22 mouse cellular contexts compared by ENCODE assay signal in the genomic region with DNA sequence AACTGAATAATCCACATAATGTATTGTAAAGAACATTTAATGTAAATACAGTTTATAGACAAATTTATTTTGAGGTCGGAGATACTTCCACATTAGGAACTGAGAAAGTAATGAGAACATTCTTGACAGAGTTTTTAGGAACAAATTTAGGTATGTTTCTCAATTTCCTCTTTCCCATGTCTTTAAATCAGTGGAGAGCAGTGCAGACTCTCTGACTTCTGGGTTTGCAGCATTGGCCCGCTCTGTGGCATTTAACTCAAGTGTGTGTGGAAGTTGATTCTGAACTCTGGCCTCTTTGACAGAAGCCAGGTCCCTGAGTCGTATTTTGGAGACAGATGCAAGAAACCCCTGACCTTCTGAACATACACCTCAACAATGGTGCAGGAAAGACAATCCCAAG. TPM values are rescaled to one million over a fixed set of nuclear protein-coding genes. Genes with fewer than 3 reads are reported as not detected.
DNase-seq lines count a peak whose midpoint lies in the region; ATAC-seq lines count a peak whose summit lies in the region.
"Had no signal": no experiment of that assay in that cellular context is flagged by ENCODE, and none has a peak within 500 bp of the region (broad histone marks: within the 10 kb centered on the region; RNA-seq: fewer than 3 reads in every experiment).

Gene Clec4n (plus strand): TSS at position 200 of the 400 bp plus-strand sequence.

- no peaks in the 10 kb centered on the region for H3K36me3 ChIP-seq in liver, embryonic 15.5 days (replicated peaks)
- H3K36me3 ChIP-seq in megakaryocyte, embryonic 14.5 days (replicated peaks; ENCODE audit: low read length): no peaks in the 10 kb centered on the region
- H3K36me3 ChIP-seq: forebrain, embryonic 15.5 days; hindbrain, embryonic 15.5 days; limb, embryonic 10.5 days had no signal

- no peak within 1 kb of the TSS for H3K27ac ChIP-seq in liver, embryonic 15.5 days (replicated peaks)
- H3K27ac ChIP-seq: forebrain, embryonic 15.5 days; hindbrain, embryonic 15.5 days; limb, embryonic 10.5 days; liver, embryonic 14.5 days had no signal

- H3K9me3 ChIP-seq in liver, embryonic 15.5 days (replicated peaks): no peaks in the 10 kb centered on the region
- no peaks in the 10 kb centered on the region for H3K9me3 ChIP-seq in megakaryocyte, embryonic 14.5 days
- H3K9me3 ChIP-seq: forebrain, embryonic 15.5 days; hindbrain, embryonic 15.5 days; limb, embryonic 10.5 days had no signal

- no peaks in the 10 kb centered on the region for H3K4me1 ChIP-seq in liver, embryonic 15.5 days (replicated peaks)
- peaks cover 18% of the 10 kb centered on the region for H3K4me1 ChIP-seq in megakaryocyte, embryonic 14.5 days
- H3K4me1 ChIP-seq: forebrain, embryonic 15.5 days; hindbrain, embryonic 15.5 days; limb, embryonic 10.5 days had no signal

- no peak within 1 kb of the TSS for H3K4me2 ChIP-seq in liver, embryonic 15.5 days
- H3K4me2 ChIP-seq: forebrain, embryonic 15.5 days; hindbrain, embryonic 15.5 days had no signal

- no peak within 1 kb of the TSS for H3K4me3 ChIP-seq in liver, embryonic 15.5 days (replicated peaks)
- peak within 1 kb of the TSS; percentile 42 for H3K4me3 ChIP-seq in megakaryocyte, embryonic 14.5 days (replicated peaks)
- H3K4me3 ChIP-seq: erythroblast, embryonic 14.5 days; forebrain, embryonic 15.5 days; hindbrain, embryonic 15.5 days; limb, embryonic 10.5 days had no signal

- WGBS in liver, embryonic 15.5 days (ENCODE audit: insufficient replicate concordance): 37% methylated on average over 3 of the region's 3 CpGs

- no peak for DNase-seq in liver
- no peak for DNase-seq in thymus, postnatal 0 days (ENCODE audit: low spot score)
- no peak for DNase-seq in thymus, postnatal 36 days
- no peak for DNase-seq in cerebellum, adult 18-20 months
- no peak for DNase-seq in frontal cortex, adult 2 months (ENCODE audit: extremely low spot score in 1 of 2, low spot score in 1 of 2)
- DNase-seq: adrenal gland, postnatal 36 days; B cell, adult 2 months; cerebellum, adult 8-10 months; gastrocnemius, postnatal 25 days; heart, postnatal 36 days; kidney, postnatal 36 days; right cerebral cortex, postnatal 25 days; thymus, postnatal 4 days had no signal

- H3K27me3 ChIP-seq in liver, embryonic 15.5 days: no peaks in the 10 kb centered on the region
- H3K27me3 ChIP-seq in megakaryocyte, embryonic 14.5 days (replicated peaks): no peaks in the 10 kb centered on the region
- H3K27me3 ChIP-seq: forebrain, embryonic 15.5 days; hindbrain, embryonic 15.5 days had no signal

- no peak within 1 kb of the TSS for H3K9ac ChIP-seq in liver, embryonic 15.5 days
- H3K9ac ChIP-seq: forebrain, embryonic 15.5 days; hindbrain, embryonic 15.5 days; liver, embryonic 14.5 days had no signal

- ATAC-seq in liver, embryonic 15.5 days (ENCODE audit: insufficient read depth): no peak
- ATAC-seq: forebrain, embryonic 15.5 days; intestine, embryonic 16.5 days; midbrain, embryonic 16.5 days had no signal

RNA-seq across cellular contexts. Expression of gene Clec4n, which starts in this region (rescaled TPM):
- polyA plus RNA-seq in liver, embryonic 15.5 days (2015; fragmentation: Nextera tagmentation; extraction: Ambion mirVana): 19.4 and 19.7 TPM in 2 replicates
- polyA plus RNA-seq in thymus, postnatal 0 days (2015; fragmentation: Nextera tagmentation; extraction: Ambion mirVana): 39.2 and 42.2 TPM in 2 replicates
- polyA plus RNA-seq in megakaryocyte, embryonic 14.5 days (2012; ENCODE audit: insufficient read depth, low replicate concordance): 8.3 TPM in 1 of 2 replicates, not detected in the other
- polyA plus RNA-seq in frontal cortex, adult 2 months (2012; rRNA removed): 0.19 and 0.56 TPM in 2 replicates
- polyA plus RNA-seq: erythroblast, embryonic 14.5 days had no signal
